Mouse (Mus musculus) liver, embryonic 14.5 days (tissue): ENCODE measurements around the gene Snx18. TPM values are rescaled to one million over a fixed set of nuclear protein-coding genes. Genes with fewer than 3 reads are reported as not detected.

ENCODE experiments used
- ATAC-seq: fragments of 200-750 bp; cut with Nextera tagmentation; 2 replicates; pipeline ENCODE4 v1.8.0; 2017; ENCODE audit warnings: moderate number of reproducible peaks, mild to moderate bottlenecking, moderate library complexity; ENCODE audit not compliant: insufficient read depth
- DNase-seq, 3 experiments: peaks; one replicate each; pipeline ENCODE4 v3.0.0-alpha.2; 2012 to 2013; ENCODE audit warnings: low read depth in 3 of 3, low spot score in 3 of 3
- H3K27ac ChIP-seq: fragments of 300-500 bp; sonication (generic); 2 replicates; pipeline ENCODE4 v1.5.1; 2014; ENCODE audit warnings: moderate library complexity, mild to moderate bottlenecking, control low read depth, inconsistent platforms
- H3K27me3 ChIP-seq: fragments of 300-500 bp; sonication (generic); 2 replicates; pipeline ENCODE4 v1.6.1; 2014; ENCODE audit warnings: mild to moderate bottlenecking, low read length, moderate library complexity; ENCODE audit not compliant: control insufficient read depth, insufficient read depth
- H3K36me3 ChIP-seq: fragments of 300-500 bp; sonication (generic); replicated peaks from 2 replicates; pipeline ENCODE4 v1.6.1; 2014; ENCODE audit warnings: low read depth; ENCODE audit not compliant: control insufficient read depth, insufficient read depth
- H3K4me1 ChIP-seq, 2 experiments: fragments of 200-500 bp in 1 of 2; fragments of 300-500 bp in 1 of 2; sonication (generic) in 1 of 2; replicated peaks; 2 replicates each; pipeline ENCODE4 v1.6.1; 2012 to 2014; ENCODE audit warnings: antibody characterized with exemption in 1 of 2, inconsistent platforms in 1 of 2, low read length in 1 of 2; ENCODE audit not compliant: control insufficient read depth in 2 of 2, insufficient read depth in 2 of 2
- H3K4me2 ChIP-seq: fragments of 300-500 bp; sonication (generic); 2 replicates; pipeline ENCODE4 v1.6.1; 2014; ENCODE audit warnings: low read depth, mild to moderate bottlenecking, control low read depth, moderate library complexity
- H3K4me3 ChIP-seq, 2 experiments: fragments of 200-500 bp in 1 of 2; fragments of 300-500 bp in 1 of 2; sonication (generic) in 1 of 2; 2 replicates each; pipeline ENCODE4 v1.5.1; 2012 to 2014; ENCODE audit warnings: low read depth in 2 of 2, low read length in 2 of 2, mild to moderate bottlenecking in 2 of 2, control low read depth in 1 of 2, inconsistent platforms in 1 of 2, moderate library complexity in 1 of 2; ENCODE audit not compliant: insufficient read depth in 1 of 2
- H3K9ac ChIP-seq: fragments of 300-500 bp; sonication (generic); replicated peaks from 2 replicates; pipeline ENCODE4 v1.6.1; 2014; ENCODE audit warnings: mild to moderate bottlenecking, control low read depth, moderate library complexity
- H3K9me3 ChIP-seq: fragments of 300-500 bp; sonication (generic); 2 replicates; pipeline ENCODE4 v1.6.1; 2016; ENCODE audit warnings: low read length, mixed read lengths; ENCODE audit not compliant: control insufficient read depth
- CTCF ChIP-seq: IDR thresholded peaks from 2 replicates; pipeline ENCODE4 v1.5.1; 2016; ENCODE audit warnings: antibody characterized with exemption, low read depth, control low read depth
- EP300 ChIP-seq: IDR thresholded peaks from 2 replicates; pipeline ENCODE4 v1.6.1; 2016; ENCODE audit warnings: antibody characterized with exemption, low read depth
- WGBS: fragments of 180-500 bp; shearing (Covaris S2); extraction: QIAGEN DNeasy Blood & Tissue Kit; methylation state at CpG from one replicate; pipeline ENCODE4 v1.1.7; 2014; ENCODE audit not compliant: insufficient replicate concordance; 5-methylcytosine and 5-hydroxymethylcytosine counted together
- polyA plus RNA-seq, 2 experiments: library from polyadenylated mRNA; depleted of rRNA in 1 of 2; stranded (reverse) in 1 of 2; unstranded in 1 of 2; fragments of >200 nt; fragmentation: Nextera tagmentation in 1 of 2; extraction: Ambion mirVana in 1 of 2; gene quantifications; 2 replicates each; pipeline versions ENCODE4 v1.2.1 to v1.2.3; 2012 to 2014

The Snx18 gene
- polyA plus RNA-seq (2012; rRNA removed) (3.0 and 3.8 TPM in 2 replicates), polyA plus RNA-seq (2014; fragmentation: Nextera tagmentation; extraction: Ambion mirVana) (5.9 and 6.2 TPM in 2 replicates)

GRCm38 (mm10) chr13:113617891-113618823 lies at the start of gene Snx18:
TSS of gene Snx18 (minus strand) at chr13:113618564.
- Histone ChIP-seq H3K4me2 (peak within 1 kb of the TSS; percentile 90), H3K9ac (peak within 1 kb of the TSS; percentile 71), H3K4me1 (peaks cover 0 to 17% of the 10 kb centered on the region in 2 experiments; a peak in 3 of 4 replicates), H3K36me3 (no peaks in the 10 kb centered on the region; the same call in 1 of the 2 replicates), H3K27ac (no peak within 1 kb of the TSS; the same call in 1 of the 2 replicates), H3K27me3 (no peaks in the 10 kb centered on the region), H3K9me3 (no peaks in the 10 kb centered on the region), H3K4me3 (peak within 1 kb of the TSS; percentile 49 to 77)
- peak; percentile 88 for ATAC-seq
- TF ChIP-seq CTCF (peak; percentile 91), EP300 (no peak)
- under 1% methylated on average over 100 of the region's 119 CpGs for WGBS
- DNase-seq: peak; percentile 77 to 80 (median 79)

- Histone ChIP-seq H3K27me3 (no peaks in the 10 kb centered on the region; the same call in 1 of the 2 replicates), H3K36me3 (no peaks in the 10 kb centered on the region), H3K27ac (no peak overlapping the region), H3K4me3 (no peak overlapping the region), H3K4me2 (no peak overlapping the region), H3K9me3 (no peaks in the 10 kb centered on the region), H3K4me1 (no peaks in the 10 kb centered on the region), H3K9ac (no peak overlapping the region)
- ATAC-seq (no peak), DNase-seq (no peak)
- WGBS: 60% methylated on average over 7 of the region's 7 CpGs
- TF ChIP-seq CTCF: no peak
- TF ChIP-seq EP300: no peak
Measured at GRCm38 (mm10) chr13:113663883-113664282, 45.5 kb upstream of the Snx18 start.

GRCm38 (mm10) chr13:113663151-113663779 lies 44.9 kb upstream of the Snx18 start, which contains the start of gene Hspb3:
TSS of gene Hspb3 (minus strand) at chr13:113663676.
- Histone ChIP-seq H3K27ac (no peak within 1 kb of the TSS), H3K9ac (no peak within 1 kb of the TSS), H3K4me1 (no peaks in the 10 kb centered on the region), H3K27me3 (no peaks in the 10 kb centered on the region; the same call in 1 of the 2 replicates), H3K9me3 (no peaks in the 10 kb centered on the region), H3K4me2 (no peak within 1 kb of the TSS), H3K36me3 (no peaks in the 10 kb centered on the region), H3K4me3 (no peak within 1 kb of the TSS)
- TF ChIP-seq EP300: no peak
- TF ChIP-seq CTCF: no peak
- 62% methylated on average over 28 of the region's 28 CpGs for WGBS
- ATAC-seq (no peak), DNase-seq (no peak)

GRCm38 (mm10) chr13:113661826-113662271 lies 43.5 kb upstream of the Snx18 start:
- Histone ChIP-seq H3K4me1 (no peaks in the 10 kb centered on the region), H3K4me3 (no peak overlapping the region), H3K9me3 (no peaks in the 10 kb centered on the region), H3K36me3 (no peaks in the 10 kb centered on the region), H3K4me2 (no peak overlapping the region), H3K27ac (no peak overlapping the region), H3K27me3 (no peaks in the 10 kb centered on the region; the same call in 1 of the 2 replicates), H3K9ac (no peak overlapping the region)
- no peak for DNase-seq
- no peak for ATAC-seq
- 58% methylated on average over 7 of the region's 7 CpGs for WGBS
- TF ChIP-seq EP300 (no peak), CTCF (no peak)
